Mouse (Mus musculus): ENCODE data around the gene Aicda. TPM values are rescaled to one million over a fixed set of nuclear protein-coding genes. Genes with fewer than 3 reads are reported as not detected.

Aicda gene
- polyA plus RNA-seq, 1 experiment: 0.44 TPM

- Histone ChIP-seq H3K36me3 (ENCODE audit: control insufficient read depth, insufficient read depth, low read length) (peaks cover 35% of the 10 kb centered on the region), H3K4me1 (ENCODE audit: control insufficient read depth, insufficient read depth, insufficient read length, low read length) (no peaks in the 10 kb centered on the region), H3K4me3 (ENCODE audit: low read depth, low read length) (no peak overlapping the region), H3K27ac (ENCODE audit: insufficient read depth, low read depth, low read length) (no peak overlapping the region), H3K27me3 (ENCODE audit: control insufficient read depth, insufficient read depth, low read length) (no peaks in the 10 kb centered on the region)
- no peak for TF ChIP-seq CTCF (IDR thresholded peaks at IDR 0.05; ENCODE audit: extremely low read depth, insufficient read length, insufficient replicate concordance, low read depth, low read length)
- TF ChIP-seq POLR2A (IDR thresholded peaks at IDR 0.05; ENCODE audit: low read depth, low read length): no peak
- WGBS: 74% methylated on average over 1 of the region's 1 CpGs
Observed at GRCm38 (mm10) chr6:122579086-122579485, 25.5 kb downstream of the Aicda start.

GRCm38 (mm10) chr6:122591027-122591758 lies 37.6 kb downstream of the Aicda start:
- Histone ChIP-seq H3K36me3 (ENCODE audit: control insufficient read depth, insufficient read depth, low read length) (peaks cover 14% of the 10 kb centered on the region), H3K27me3 (ENCODE audit: control insufficient read depth, insufficient read depth, low read length) (no peaks in the 10 kb centered on the region), H3K4me3 (ENCODE audit: low read depth, low read length) (peak overlapping the region; percentile 62), H3K27ac (ENCODE audit: insufficient read depth, low read depth, low read length) (peak overlapping the region; percentile 99), H3K4me1 (ENCODE audit: control insufficient read depth, insufficient read depth, insufficient read length, low read length) (peaks cover 12% of the 10 kb centered on the region; the same call in 1 of the 2 replicates)
- peak; percentile 87 for TF ChIP-seq POLR2A (IDR thresholded peaks at IDR 0.05; ENCODE audit: low read depth, low read length)
- TF ChIP-seq CTCF (IDR thresholded peaks at IDR 0.05; ENCODE audit: extremely low read depth, insufficient read length, insufficient replicate concordance, low read depth, low read length): no peak; the same call in 1 of the 2 replicates
- 28% methylated on average over 13 of the region's 13 CpGs for WGBS

DNA sequence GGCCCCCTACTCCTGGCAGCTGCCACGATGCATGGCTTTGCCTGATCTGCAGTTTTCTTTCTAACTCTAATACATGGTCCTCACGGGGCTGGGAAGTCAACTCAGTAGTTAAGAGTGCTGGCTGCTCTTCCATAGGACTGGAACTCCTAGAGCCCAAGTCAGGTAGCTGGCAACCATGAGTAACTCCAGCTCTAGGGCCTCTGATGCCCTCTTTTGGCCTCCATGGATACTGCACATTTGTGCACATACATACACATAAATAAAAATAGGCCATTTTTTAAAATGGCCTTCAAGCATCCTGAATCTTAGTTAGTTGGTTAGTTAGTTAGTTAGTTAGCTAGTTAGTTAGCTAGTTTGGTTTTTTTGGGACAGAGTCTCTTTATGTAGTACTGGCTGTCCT lies 39.3 kb downstream of the Aicda start:
- Histone ChIP-seq H3K4me1 (ENCODE audit: control insufficient read depth, insufficient read depth, insufficient read length, low read length) (peaks cover 12% of the 10 kb centered on the region; the same call in 1 of the 2 replicates), H3K27ac (ENCODE audit: insufficient read depth, low read depth, low read length) (no peak overlapping the region), H3K36me3 (ENCODE audit: control insufficient read depth, insufficient read depth, low read length) (peaks cover 6% of the 10 kb centered on the region), H3K4me3 (ENCODE audit: low read depth, low read length) (no peak overlapping the region), H3K27me3 (ENCODE audit: control insufficient read depth, insufficient read depth, low read length) (no peaks in the 10 kb centered on the region)
- WGBS: 100% methylated on average over 2 of the region's 2 CpGs
- no peak for TF ChIP-seq POLR2A (IDR thresholded peaks at IDR 0.05; ENCODE audit: low read depth, low read length)
- TF ChIP-seq CTCF (IDR thresholded peaks at IDR 0.05; ENCODE audit: extremely low read depth, insufficient read length, insufficient replicate concordance, low read depth, low read length): no peak

- Histone ChIP-seq H3K4me3 (ENCODE audit: low read depth, low read length) (no peak overlapping the region), H3K27me3 (ENCODE audit: control insufficient read depth, insufficient read depth, low read length) (no peaks in the 10 kb centered on the region), H3K36me3 (ENCODE audit: control insufficient read depth, insufficient read depth, low read length) (no peaks in the 10 kb centered on the region), H3K4me1 (ENCODE audit: control insufficient read depth, insufficient read depth, insufficient read length, low read length) (peaks cover 13% of the 10 kb centered on the region; the same call in 1 of the 2 replicates), H3K27ac (ENCODE audit: insufficient read depth, low read depth, low read length) (no peak overlapping the region)
- 14% methylated on average over 7 of the region's 7 CpGs for WGBS
- TF ChIP-seq CTCF (IDR thresholded peaks at IDR 0.05; ENCODE audit: extremely low read depth, insufficient read length, insufficient replicate concordance, low read depth, low read length) (peak; percentile 32; the same call in 1 of the 2 replicates), POLR2A (IDR thresholded peaks at IDR 0.05; ENCODE audit: low read depth, low read length) (no peak)
Observed at GRCm38 (mm10) chr6:122595637-122596036, 42.0 kb downstream of the Aicda start.

GRCm38 (mm10) chr6:122596608-122597007 lies 43.0 kb downstream of the Aicda start:
- no peak for TF ChIP-seq CTCF (IDR thresholded peaks at IDR 0.05; ENCODE audit: extremely low read depth, insufficient read length, insufficient replicate concordance, low read depth, low read length)
- 80% methylated on average over 7 of the region's 7 CpGs for WGBS
- Histone ChIP-seq H3K36me3 (ENCODE audit: control insufficient read depth, insufficient read depth, low read length) (no peaks in the 10 kb centered on the region), H3K4me3 (ENCODE audit: low read depth, low read length) (no peak overlapping the region), H3K27me3 (ENCODE audit: control insufficient read depth, insufficient read depth, low read length) (no peaks in the 10 kb centered on the region), H3K27ac (ENCODE audit: insufficient read depth, low read depth, low read length) (no peak overlapping the region), H3K4me1 (ENCODE audit: control insufficient read depth, insufficient read depth, insufficient read length, low read length) (peaks cover 12% of the 10 kb centered on the region; the same call in 1 of the 2 replicates)

DNA sequence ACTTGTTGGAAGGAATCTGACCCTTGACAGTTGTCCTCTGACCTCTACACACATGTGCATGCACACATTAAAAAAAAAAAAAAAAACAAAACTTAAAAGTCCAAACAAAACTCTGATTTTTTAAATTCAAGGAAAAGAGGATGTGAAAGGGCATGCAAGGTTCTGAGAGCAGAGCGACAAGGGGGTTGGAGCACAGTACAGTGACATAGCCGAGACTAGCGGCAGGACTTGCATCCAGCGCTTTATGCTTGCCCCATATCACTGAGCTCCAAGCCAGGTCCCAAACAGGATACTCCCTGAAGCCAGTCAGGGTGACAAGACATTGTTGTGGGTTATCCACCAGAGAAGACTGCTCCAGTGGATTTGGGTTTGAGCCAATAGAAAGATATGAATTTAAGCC lies 44.4 kb downstream of the Aicda start:
- whole genome bisulfite sequencing: 83% methylated on average over 4 of the region's 4 CpGs
- Histone ChIP-seq H3K4me3 (ENCODE audit: low read depth, low read length) (no peak overlapping the region), H3K27ac (ENCODE audit: insufficient read depth, low read depth, low read length) (0 out of 2 replicates have a peak overlapping the region, but pooled peaks have one; percentile 55), H3K27me3 (ENCODE audit: control insufficient read depth, insufficient read depth, low read length) (no peaks in the 10 kb centered on the region), H3K4me1 (ENCODE audit: control insufficient read depth, insufficient read depth, insufficient read length, low read length) (peaks cover 3% of the 10 kb centered on the region; the same call in 1 of the 2 replicates), H3K36me3 (ENCODE audit: control insufficient read depth, insufficient read depth, low read length) (no peaks in the 10 kb centered on the region)
- no peak for TF ChIP-seq POLR2A (IDR thresholded peaks at IDR 0.05; ENCODE audit: low read depth, low read length)
- no peak for TF ChIP-seq CTCF (IDR thresholded peaks at IDR 0.05; ENCODE audit: extremely low read depth, insufficient read length, insufficient replicate concordance, low read depth, low read length)

GRCm38 (mm10) chr6:122598436-122598835 lies 44.8 kb downstream of the Aicda start:
- 17% methylated on average over 6 of the region's 6 CpGs for WGBS
- Histone ChIP-seq H3K4me1 (ENCODE audit: control insufficient read depth, insufficient read depth, insufficient read length, low read length) (peaks cover 3% of the 10 kb centered on the region; the same call in 1 of the 2 replicates), H3K27ac (ENCODE audit: insufficient read depth, low read depth, low read length) (peak overlapping the region; percentile 55), H3K27me3 (ENCODE audit: control insufficient read depth, insufficient read depth, low read length) (no peaks in the 10 kb centered on the region), H3K36me3 (ENCODE audit: control insufficient read depth, insufficient read depth, low read length) (no peaks in the 10 kb centered on the region), H3K4me3 (ENCODE audit: low read depth, low read length) (no peak overlapping the region)
- TF ChIP-seq POLR2A (IDR thresholded peaks at IDR 0.05; ENCODE audit: low read depth, low read length): no peak
- TF ChIP-seq CTCF (IDR thresholded peaks at IDR 0.05; ENCODE audit: extremely low read depth, insufficient read length, insufficient replicate concordance, low read depth, low read length): no peak
